Mouse (Mus musculus): ENCODE measurements around the gene Hist2h2bb. TPM values are rescaled to one million over a fixed set of nuclear protein-coding genes. Genes with fewer than 3 reads are reported as not detected.

The Hist2h2bb gene
- total RNA-seq, 1 experiment from 2014 or later, result 7,416 TPM

GRCm38 (mm10) chr3:96255926-96256593 lies 13.5 kb upstream of the Hist2h2bb start:
- ATAC-seq (replicated peaks in 1 of 2; ENCODE audit: insufficient read depth in 1 of 2, low FRiP score in 2 of 2, low TSS enrichment in 1 of 2, low read depth in 1 of 2, poor library complexity in 2 of 2, severe bottlenecking in 2 of 2), result no peak

- ATAC-seq (replicated peaks in 1 of 2; ENCODE audit: insufficient read depth in 1 of 2, low FRiP score in 2 of 2, low TSS enrichment in 1 of 2, low read depth in 1 of 2, poor library complexity in 2 of 2, severe bottlenecking in 2 of 2), result no peak
Measured at GRCm38 (mm10) chr3:96257190-96257589, 12.4 kb upstream of the Hist2h2bb start.

GRCm38 (mm10) chr3:96260220-96260619 lies 9.3 kb upstream of the Hist2h2bb start:
- ATAC-seq (replicated peaks in 1 of 2; ENCODE audit: insufficient read depth in 1 of 2, low FRiP score in 2 of 2, low TSS enrichment in 1 of 2, low read depth in 1 of 2, poor library complexity in 2 of 2, severe bottlenecking in 2 of 2), result no peak

GRCm38 (mm10) chr3:96261623-96262022 lies 7.9 kb upstream of the Hist2h2bb start:
- no peak for ATAC-seq (replicated peaks in 1 of 2; ENCODE audit: insufficient read depth in 1 of 2, low FRiP score in 2 of 2, low TSS enrichment in 1 of 2, low read depth in 1 of 2, poor library complexity in 2 of 2, severe bottlenecking in 2 of 2)

GRCm38 (mm10) chr3:96262216-96262875 lies 7.2 kb upstream of the Hist2h2bb start:
- ATAC-seq (replicated peaks in 1 of 2; ENCODE audit: insufficient read depth in 1 of 2, low FRiP score in 2 of 2, low TSS enrichment in 1 of 2, low read depth in 1 of 2, poor library complexity in 2 of 2, severe bottlenecking in 2 of 2), result peak; percentile 61 to 70

GRCm38 (mm10) chr3:96262979-96263550 lies 6.5 kb upstream of the Hist2h2bb start, which contains the start of gene Hist2h4:
Gene Hist2h4, minus strand, starts transcription at chr3:96263311.
- ATAC-seq (replicated peaks in 1 of 2; ENCODE audit: insufficient read depth in 1 of 2, low FRiP score in 2 of 2, low TSS enrichment in 1 of 2, low read depth in 1 of 2, poor library complexity in 2 of 2, severe bottlenecking in 2 of 2), result peak; percentile 87 to 89

GRCm38 (mm10) chr3:96263558-96264403 lies 5.8 kb upstream of the Hist2h2bb start:
- peak; percentile 19 to 27; a peak in 3 of 4 replicates for ATAC-seq (replicated peaks in 1 of 2; ENCODE audit: insufficient read depth in 1 of 2, low FRiP score in 2 of 2, low TSS enrichment in 1 of 2, low read depth in 1 of 2, poor library complexity in 2 of 2, severe bottlenecking in 2 of 2)

- ATAC-seq (replicated peaks in 1 of 2; ENCODE audit: insufficient read depth in 1 of 2, low FRiP score in 2 of 2, low TSS enrichment in 1 of 2, low read depth in 1 of 2, poor library complexity in 2 of 2, severe bottlenecking in 2 of 2), result no peak
Measured at GRCm38 (mm10) chr3:96264404-96264949, 5.1 kb upstream of the Hist2h2bb start.

- ATAC-seq (replicated peaks in 1 of 2; ENCODE audit: insufficient read depth in 1 of 2, low FRiP score in 2 of 2, low TSS enrichment in 1 of 2, low read depth in 1 of 2, poor library complexity in 2 of 2, severe bottlenecking in 2 of 2), result no peak
Measured at GRCm38 (mm10) chr3:96266132-96266710, 3.3 kb upstream of the Hist2h2bb start.

- ATAC-seq (replicated peaks in 1 of 2; ENCODE audit: insufficient read depth in 1 of 2, low FRiP score in 2 of 2, low TSS enrichment in 1 of 2, low read depth in 1 of 2, poor library complexity in 2 of 2, severe bottlenecking in 2 of 2), result no peak
Measured at GRCm38 (mm10) chr3:96267541-96267940, 2.0 kb upstream of the Hist2h2bb start.

- peak; percentile 44 to 47; a peak in 3 of 4 replicates for ATAC-seq (replicated peaks in 1 of 2; ENCODE audit: insufficient read depth in 1 of 2, low FRiP score in 2 of 2, low TSS enrichment in 1 of 2, low read depth in 1 of 2, poor library complexity in 2 of 2, severe bottlenecking in 2 of 2)
Measured at GRCm38 (mm10) chr3:96268051-96268775, 1.3 kb upstream of the Hist2h2bb start, which contains the start of gene Hist2h3b. Gene Hist2h3b, plus strand, starts transcription at chr3:96268654.

GRCm38 (mm10) chr3:96268776-96269378 lies 675 bp upstream of the Hist2h2bb start:
- ATAC-seq (replicated peaks in 1 of 2; ENCODE audit: insufficient read depth in 1 of 2, low FRiP score in 2 of 2, low TSS enrichment in 1 of 2, low read depth in 1 of 2, poor library complexity in 2 of 2, severe bottlenecking in 2 of 2), result peak in 1 of 2 experiments; percentile 15; a peak in 1 of 4 replicates

- ATAC-seq (replicated peaks in 1 of 2; ENCODE audit: insufficient read depth in 1 of 2, low FRiP score in 2 of 2, low TSS enrichment in 1 of 2, low read depth in 1 of 2, poor library complexity in 2 of 2, severe bottlenecking in 2 of 2), result peak in 1 of 2 experiments; percentile 15; a peak in 1 of 4 replicates
Measured at GRCm38 (mm10) chr3:96273591-96274465, 4.3 kb downstream of the Hist2h2bb start.

- ATAC-seq (replicated peaks in 1 of 2; ENCODE audit: insufficient read depth in 1 of 2, low FRiP score in 2 of 2, low TSS enrichment in 1 of 2, low read depth in 1 of 2, poor library complexity in 2 of 2, severe bottlenecking in 2 of 2), result peak; percentile 26 to 47; a peak in 2 of 4 replicates
Measured at GRCm38 (mm10) chr3:96277428-96277799, 7.9 kb downstream of the Hist2h2bb start.
